In genomic region chr11:44229996-44230395, GRCm38 (mm10) we compare ENCODE assay signal across 9 mouse cellular contexts.
DNase-seq lines count a peak whose midpoint lies in the region.
"Had no signal": no experiment of that assay in that cellular context is flagged by ENCODE, and none has a peak within 500 bp of the region (broad histone marks: within the 10 kb centered on the region; RNA-seq: fewer than 3 reads in every experiment).

No protein-coding gene starts in this region.

- peak; percentile 13 for DNase-seq in adrenal gland, postnatal 10 days
- no peak for DNase-seq in adrenal gland, adult 2 months
- peak; percentile 8 to 16 for DNase-seq in kidney, postnatal 4 days
- no peak for DNase-seq in kidney, adult 18-20 months
- DNase-seq in layer of hippocampus, postnatal 10 days (ENCODE audit: low spot score in 2 of 2), result peak; percentile 52 to 54
- peak; percentile 58 for DNase-seq in right cerebral cortex, postnatal 25 days
- no peak for DNase-seq in thymus, postnatal 25 days
- DNase-seq in adrenal gland, adult (ENCODE audit: inconsistent age in 2 of 2, low spot score in 1 of 2), result no peak
- DNase-seq: spleen, adult 18-20 months had no signal

Comparison
In these comparisons a context has a peak if more than half of its experiments do, and no peak if none do; other contexts are left out.
1. DNase-seq: peak in adrenal gland, postnatal 10 days (single experiment), kidney, postnatal 4 days (2 of 2), layer of hippocampus, postnatal 10 days (2 of 2) and right cerebral cortex, postnatal 25 days (single experiment); none in adrenal gland, adult 2 months (single experiment), kidney, adult 18-20 months (single experiment), thymus, postnatal 25 days (single experiment) and adrenal gland, adult (0 of 2).